Mouse (Mus musculus) stomach, postnatal 0 days (tissue): Measurements from ENCODE around the gene Cfap69. TPM values are rescaled to one million over a fixed set of nuclear protein-coding genes. Genes with fewer than 3 reads are reported as not detected.

Experiments
- ATAC-seq: fragments of 200-750 bp; cut with Nextera tagmentation; 2 replicates; pipeline ENCODE4 v1.8.0; 2017; ENCODE audit not compliant: low FRiP score, low TSS enrichment
- DNase-seq: peaks from one replicate; pipeline ENCODE4 v3.0.0-alpha.2; 2016; ENCODE audit warnings: low spot score
- H3K27ac ChIP-seq: fragments of 300-500 bp; sonication (generic); replicated peaks from 2 replicates; pipeline ENCODE4 v1.5.1; 2014; ENCODE audit warnings: mild to moderate bottlenecking, control low read depth
- H3K27me3 ChIP-seq: fragments of 300-500 bp; sonication (generic); 2 replicates; pipeline ENCODE4 v1.6.1; 2014; ENCODE audit warnings: low read length; ENCODE audit not compliant: control insufficient read depth, insufficient read depth
- H3K36me3 ChIP-seq: fragments of 300-500 bp; sonication (generic); 2 replicates; pipeline ENCODE4 v1.6.1; 2014; ENCODE audit warnings: low read length, mixed read lengths; ENCODE audit not compliant: control insufficient read depth, insufficient read depth
- H3K4me1 ChIP-seq: fragments of 300-500 bp; sonication (generic); replicated peaks from 2 replicates; pipeline ENCODE4 v1.6.1; 2014; ENCODE audit warnings: antibody characterized with exemption; ENCODE audit not compliant: control insufficient read depth, insufficient read depth
- H3K4me2 ChIP-seq: fragments of 300-500 bp; sonication (generic); replicated peaks from 2 replicates; pipeline ENCODE4 v1.6.1; 2014; ENCODE audit warnings: low read depth, mild to moderate bottlenecking, control low read depth, moderate library complexity
- H3K4me3 ChIP-seq: fragments of 300-500 bp; sonication (generic); 2 replicates; pipeline ENCODE4 v1.5.1; 2014; ENCODE audit warnings: low read depth, low read length, control low read depth
- H3K9ac ChIP-seq: fragments of 300-500 bp; sonication (generic); 2 replicates; pipeline ENCODE4 v1.6.1; 2014; ENCODE audit warnings: mild to moderate bottlenecking, low read length, control low read depth, mixed read lengths
- H3K9me3 ChIP-seq: fragments of 300-500 bp; sonication (generic); 2 replicates; pipeline ENCODE4 v1.6.1; 2016; ENCODE audit warnings: low read length; ENCODE audit not compliant: control insufficient read depth
- CTCF ChIP-seq: IDR thresholded peaks from 2 replicates; pipeline ENCODE4 v1.5.1; 2016; ENCODE audit warnings: antibody characterized with exemption, low read depth, mild to moderate bottlenecking, moderate library complexity
- EP300 ChIP-seq: optimal IDR thresholded peaks from 2 replicates; pipeline ENCODE3; 2016; ENCODE audit warnings: antibody characterized with exemption
- WGBS: fragments of 180-500 bp; shearing (Covaris S2); extraction: QIAGEN DNeasy Blood & Tissue Kit; methylation state at CpG from one replicate; pipeline ENCODE4 v1.1.7; 2014; 5-methylcytosine and 5-hydroxymethylcytosine counted together
- polyA plus RNA-seq: library from polyadenylated mRNA; unstranded; fragments of >200 nt; fragmentation: Nextera tagmentation; extraction: Ambion mirVana; gene quantifications from 2 replicates; pipeline ENCODE4 v1.2.1, GENCODE M21; 2015

The Cfap69 gene
- 7.2 and 8.1 TPM in 2 replicates for polyA plus RNA-seq

- Histone ChIP-seq H3K4me1 (no peaks in the 10 kb centered on the region), H3K4me3 (peak within 1 kb of the TSS; percentile 65), H3K36me3 (no peaks in the 10 kb centered on the region), H3K27me3 (no peaks in the 10 kb centered on the region), H3K9me3 (no peaks in the 10 kb centered on the region), H3K27ac (no peak within 1 kb of the TSS; the same call in 1 of the 2 replicates), H3K9ac (peak within 1 kb of the TSS; percentile 52), H3K4me2 (peak within 1 kb of the TSS; percentile 100)
- WGBS = under 1% methylated on average over 45 of the region's 48 CpGs
- TF ChIP-seq CTCF (no peak), EP300 (no peak)
- peak; percentile 80 for ATAC-seq
- DNase-seq = peak; percentile 81
These were observed at the start of gene Cfap69 for GRCm38 (mm10) chr5:5663655-5664370. Gene Cfap69 (minus strand): TSS chr5:5664239.

DNA sequence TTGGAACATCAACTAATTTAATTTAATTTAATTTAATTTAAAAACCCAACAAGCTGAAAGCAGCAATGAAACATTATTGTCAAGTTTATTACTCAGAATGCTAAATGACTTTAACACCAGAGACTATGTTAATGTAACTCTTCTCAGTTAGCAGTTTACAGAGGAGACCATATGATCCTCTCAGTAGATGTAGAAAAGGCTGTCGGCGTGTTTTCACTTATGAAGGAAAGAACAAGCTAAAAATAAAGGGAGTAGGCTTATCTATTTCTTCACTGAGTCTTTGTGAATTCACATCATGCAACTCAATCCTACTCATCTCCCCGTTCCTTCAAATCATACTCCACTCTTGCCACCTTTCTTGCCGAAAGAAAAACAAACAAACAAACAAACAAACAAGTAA is 47.0 kb upstream of the Cfap69 start:
- no peak overlapping the region for H3K27ac ChIP-seq
- ATAC-seq (no peak), DNase-seq (no peak)
- H3K9me3 ChIP-seq = no peaks in the 10 kb centered on the region
- TF ChIP-seq EP300 (no peak), CTCF (no peak)
- no peaks in the 10 kb centered on the region for H3K36me3 ChIP-seq
- H3K4me2 ChIP-seq = no peak overlapping the region
- H3K4me3 ChIP-seq = no peak overlapping the region
- no peaks in the 10 kb centered on the region for H3K4me1 ChIP-seq
- 69% methylated on average over 4 of the region's 4 CpGs for WGBS
- no peak overlapping the region for H3K9ac ChIP-seq
- H3K27me3 ChIP-seq = no peaks in the 10 kb centered on the region

DNA sequence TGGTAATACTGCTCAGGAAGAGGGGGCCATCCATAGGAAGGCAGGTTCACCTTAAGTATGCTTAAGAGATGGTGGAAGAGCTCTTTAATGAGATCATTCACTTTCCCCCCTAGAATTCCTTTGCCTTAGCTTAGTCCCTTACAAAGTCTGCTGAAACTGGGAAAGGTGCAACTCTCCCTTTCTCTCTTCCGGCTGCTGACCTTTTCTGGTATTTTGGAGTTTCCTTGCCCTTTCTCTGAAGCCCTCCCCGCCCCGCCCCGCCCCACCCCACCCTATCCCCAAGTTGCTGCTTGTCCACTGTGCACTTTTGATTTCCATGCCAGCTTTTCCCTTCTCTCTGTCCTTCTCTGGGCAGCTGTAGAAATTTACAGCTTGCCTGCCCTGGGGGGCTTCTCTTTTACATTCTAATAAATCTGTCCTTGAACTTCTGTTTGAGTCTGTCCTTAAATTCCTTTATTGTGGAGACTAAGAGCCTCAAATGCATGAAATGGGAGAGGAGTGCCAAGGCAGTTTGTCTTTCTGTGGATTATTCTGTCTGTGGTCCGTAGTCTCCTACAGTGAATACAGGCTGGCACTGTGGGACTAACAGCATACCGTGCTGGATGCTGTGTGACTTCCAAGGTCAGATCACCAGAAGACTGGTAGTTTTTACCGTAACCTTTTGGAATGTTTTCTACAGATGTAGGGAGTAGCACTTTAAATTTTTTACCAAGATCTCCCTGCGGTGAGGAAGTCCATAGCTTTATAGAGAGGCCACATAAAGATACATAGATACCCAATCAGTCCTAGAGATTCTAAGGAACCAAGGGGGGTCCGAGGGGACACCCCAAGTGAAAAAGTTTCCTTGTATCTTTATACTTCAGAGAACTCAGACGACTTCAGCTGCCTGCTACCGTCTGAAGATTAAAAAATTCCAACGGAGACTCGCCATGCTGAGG is 43.6 kb upstream of the Cfap69 start:
- Histone ChIP-seq H3K27me3 (no peaks in the 10 kb centered on the region), H3K4me2 (peak overlapping the region; percentile 47), H3K9ac (peak overlapping the region; percentile 31; the same call in 1 of the 2 replicates), H3K9me3 (no peaks in the 10 kb centered on the region), H3K36me3 (no peaks in the 10 kb centered on the region), H3K4me3 (peak overlapping the region; percentile 35), H3K4me1 (no peaks in the 10 kb centered on the region), H3K27ac (peak overlapping the region; percentile 61)
- WGBS = 39% methylated on average over 13 of the region's 13 CpGs
- ATAC-seq (0 out of 2 replicates have a peak, but pooled peaks have one; percentile 10), DNase-seq (no peak)
- TF ChIP-seq EP300 = no peak
- no peak for TF ChIP-seq CTCF

- WGBS = 47% methylated on average over 2 of the region's 2 CpGs
- Histone ChIP-seq H3K27me3 (no peaks in the 10 kb centered on the region), H3K9ac (no peak overlapping the region), H3K9me3 (no peaks in the 10 kb centered on the region), H3K4me1 (no peaks in the 10 kb centered on the region), H3K4me2 (no peak overlapping the region), H3K27ac (no peak overlapping the region), H3K4me3 (no peak overlapping the region), H3K36me3 (no peaks in the 10 kb centered on the region)
- DNase-seq (no peak), ATAC-seq (no peak)
- no peak for TF ChIP-seq EP300
- TF ChIP-seq CTCF = no peak
These were observed 41.0 kb upstream of the Cfap69 start for GRCm38 (mm10) chr5:5705019-5705418.

DNA sequence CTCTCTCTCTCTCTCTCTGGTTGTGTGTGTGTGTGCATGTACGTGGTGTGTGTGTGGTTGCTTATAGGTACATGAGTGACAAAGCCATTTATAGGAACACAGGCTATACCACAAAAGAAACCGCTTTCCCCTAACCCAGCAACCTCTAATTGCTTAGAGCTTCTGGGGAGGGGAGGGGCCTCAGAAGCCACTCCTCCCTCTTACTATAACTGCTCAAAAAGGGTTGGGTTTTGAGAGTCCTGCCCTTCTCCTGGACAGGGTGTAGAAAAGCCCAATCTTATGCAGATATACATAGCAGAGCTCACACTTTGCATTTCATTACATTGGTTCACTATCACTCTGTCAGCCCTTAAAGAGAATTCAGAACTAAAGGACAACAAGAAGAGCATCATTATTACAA is 36.3 kb upstream of the Cfap69 start:
- no peaks in the 10 kb centered on the region for H3K27me3 ChIP-seq
- 82% methylated on average over 2 of the region's 2 CpGs for WGBS
- no peaks in the 10 kb centered on the region for H3K9me3 ChIP-seq
- TF ChIP-seq EP300 (no peak), CTCF (no peak)
- H3K4me3 ChIP-seq = no peak overlapping the region
- H3K27ac ChIP-seq = no peak overlapping the region
- H3K4me2 ChIP-seq = no peak overlapping the region
- ATAC-seq (no peak), DNase-seq (no peak)
- no peaks in the 10 kb centered on the region for H3K4me1 ChIP-seq
- no peaks in the 10 kb centered on the region for H3K36me3 ChIP-seq
- H3K9ac ChIP-seq = no peak overlapping the region

DNA sequence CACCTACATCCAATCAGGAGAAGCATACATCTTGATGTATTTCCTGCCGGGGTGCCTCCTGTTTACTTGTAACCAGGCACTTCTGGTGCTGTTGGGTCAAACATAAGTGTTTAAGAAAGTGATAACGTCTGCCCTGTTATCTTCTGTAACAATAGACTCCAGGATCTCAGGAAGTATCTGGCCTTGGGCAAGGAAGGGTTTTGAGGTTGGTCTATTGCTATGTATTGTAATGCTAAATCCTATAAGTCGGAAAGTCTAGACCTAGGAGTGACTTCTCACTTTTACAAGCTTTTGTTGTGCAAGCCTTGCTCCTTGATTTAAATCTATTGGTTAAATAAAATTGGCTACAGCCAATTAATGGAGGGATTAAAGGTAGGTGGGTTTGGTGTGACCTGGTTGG is 34.8 kb upstream of the Cfap69 start:
- no peak for ATAC-seq
- Histone ChIP-seq H3K4me2 (no peak overlapping the region), H3K27ac (no peak overlapping the region), H3K9me3 (no peaks in the 10 kb centered on the region), H3K27me3 (no peaks in the 10 kb centered on the region), H3K4me1 (no peaks in the 10 kb centered on the region), H3K36me3 (no peaks in the 10 kb centered on the region), H3K4me3 (no peak overlapping the region), H3K9ac (no peak overlapping the region)
- no peak for TF ChIP-seq CTCF
- no peak for TF ChIP-seq EP300
- 53% methylated on average over 3 of the region's 3 CpGs for WGBS
- no peak for DNase-seq
